Mouse (Mus musculus): ENCODE measurements at regions not wholly inside any gene's neighbourhood (a gene's known extent, or its start where the extent isn't known, plus 50 kb on each side); places are given as distances from the start of the nearest gene placed in this dataset.

- no peak for DNase-seq (ENCODE audit: low spot score in 2 of 2)
Observed at GRCm38 (mm10) chr1:15155046-15155445, 938.1 kb downstream of the 4930444P10Rik start.

- no peak for DNase-seq (ENCODE audit: low spot score in 2 of 2)
Observed at GRCm38 (mm10) chr1:15153952-15154351, 939.2 kb downstream of the 4930444P10Rik start.

GRCm38 (mm10) chr1:15143922-15144591, 949.1 kb downstream of the 4930444P10Rik start:
- no peak for DNase-seq (ENCODE audit: low spot score in 2 of 2)

GRCm38 (mm10) chr1:15118462-15118861, 974.7 kb downstream of the 4930444P10Rik start:
- DNase-seq (ENCODE audit: low spot score in 2 of 2) = no peak

GRCm38 (mm10) chr1:15111420-15111819, 981.7 kb downstream of the 4930444P10Rik start:
- DNase-seq (ENCODE audit: low spot score in 2 of 2) = no peak

GRCm38 (mm10) chr1:15070331-15070730, 1022.8 kb downstream of the 4930444P10Rik start:
- no peak for DNase-seq (ENCODE audit: low spot score in 2 of 2)

DNA sequence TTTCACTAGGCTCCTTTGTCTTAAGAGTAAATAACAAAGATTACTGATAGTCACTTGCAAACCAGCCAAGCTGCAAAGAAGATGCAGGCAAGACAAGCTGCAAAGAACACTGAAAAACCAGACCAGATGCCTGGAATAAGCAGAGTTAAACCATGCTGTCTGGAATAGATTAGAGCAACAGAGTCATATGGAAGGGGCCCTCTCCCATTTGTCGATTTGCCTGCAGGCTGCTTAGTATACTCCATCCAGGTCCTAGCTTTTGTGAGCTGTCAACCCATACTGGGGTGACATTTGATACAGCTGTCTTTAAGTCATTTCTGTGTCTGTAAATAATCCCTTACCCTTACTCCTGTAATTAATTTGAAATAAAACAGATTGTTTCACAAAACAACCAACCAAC, 1059.1 kb downstream of the 4930444P10Rik start:
- no peak for DNase-seq (ENCODE audit: low spot score in 2 of 2)

- DNase-seq (ENCODE audit: low spot score in 2 of 2) = no peak
Observed at GRCm38 (mm10) chr1:15018460-15018779, 1074.7 kb downstream of the 4930444P10Rik start.

- DNase-seq (ENCODE audit: low spot score in 2 of 2) = no peak
Observed at GRCm38 (mm10) chr1:15017689-15018459, 1075.3 kb downstream of the 4930444P10Rik start.

- no peak for DNase-seq (ENCODE audit: low spot score in 2 of 2)
Observed at GRCm38 (mm10) chr1:15007663-15008344, 1085.3 kb downstream of the 4930444P10Rik start.

GRCm38 (mm10) chr1:14995348-14995747, 1097.8 kb downstream of the 4930444P10Rik start:
- DNase-seq (ENCODE audit: low spot score in 2 of 2) = no peak

DNA sequence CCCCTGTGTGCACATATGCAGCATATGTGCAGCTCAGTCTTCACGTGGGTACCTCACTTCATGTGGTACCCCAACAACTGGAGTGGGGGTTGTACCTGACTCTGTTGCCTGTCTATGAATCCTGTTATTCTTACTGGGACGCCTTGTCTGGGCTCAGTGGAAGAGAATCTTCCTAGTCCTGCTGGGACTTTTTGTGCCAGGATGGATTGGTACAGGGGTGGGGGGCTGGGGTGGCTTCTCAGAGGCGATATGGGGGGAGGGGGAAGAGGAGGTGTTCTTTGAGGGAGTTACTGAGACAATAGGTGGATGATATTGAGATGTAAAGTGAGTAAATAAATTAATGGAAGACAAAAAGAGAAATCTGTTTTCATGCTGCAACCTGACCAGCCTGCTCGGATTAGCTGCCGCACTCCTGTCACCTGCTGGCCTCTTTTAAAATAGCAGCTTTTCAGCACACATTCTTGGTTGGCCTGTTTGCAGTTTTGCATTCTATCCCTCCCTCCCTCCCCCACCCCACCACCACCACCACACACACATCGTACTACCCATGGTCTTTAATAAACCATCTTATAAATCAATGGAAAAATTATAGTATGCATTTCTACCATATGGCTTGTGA, 1112.9 kb downstream of the 4930444P10Rik start:
- peak in 1 of 2 experiments; percentile 19 for DNase-seq (ENCODE audit: low spot score in 2 of 2)

All from cerebellum, postnatal 4 days (tissue).